Mouse (Mus musculus): ENCODE data around the gene Trim7. TPM values are rescaled to one million over a fixed set of nuclear protein-coding genes. Genes with fewer than 3 reads are reported as not detected.
"Not testable (repeated sequence)": the region's sequence is repeated elsewhere in the genome, so short reads cannot be mapped to it uniquely, and the experiment has no call there.

Gene Trim7
- polyA plus RNA-seq, 1 experiment from 2014 or later, result 0.51 TPM

GRCm38 (mm10) chr11:48900654-48901566 lies 75.0 kb downstream of the Trim7 start:
- H3K27me3 ChIP-seq (ENCODE audit: control insufficient read depth, insufficient read depth, low read length); ATAC-seq (replicated peaks; ENCODE audit: low FRiP score); DNase-seq (ENCODE audit: low spot score); H3K36me3 ChIP-seq (ENCODE audit: control insufficient read depth, insufficient read depth, low read length); H3K9ac ChIP-seq (ENCODE audit: low read length); H3K4me2 ChIP-seq (ENCODE audit: low read depth, low read length, severe bottlenecking); H3K4me1 ChIP-seq (replicated peaks; ENCODE audit: control insufficient read depth, insufficient read depth, low read length); H3K9me3 ChIP-seq (ENCODE audit: control insufficient read depth, low read length); H3K4me3 ChIP-seq (ENCODE audit: low read depth, low read length); H3K27ac ChIP-seq (ENCODE audit: low read depth, low read length): not testable (repeated sequence)
- 87% methylated on average over 6 of the region's 6 CpGs for WGBS

DNA sequence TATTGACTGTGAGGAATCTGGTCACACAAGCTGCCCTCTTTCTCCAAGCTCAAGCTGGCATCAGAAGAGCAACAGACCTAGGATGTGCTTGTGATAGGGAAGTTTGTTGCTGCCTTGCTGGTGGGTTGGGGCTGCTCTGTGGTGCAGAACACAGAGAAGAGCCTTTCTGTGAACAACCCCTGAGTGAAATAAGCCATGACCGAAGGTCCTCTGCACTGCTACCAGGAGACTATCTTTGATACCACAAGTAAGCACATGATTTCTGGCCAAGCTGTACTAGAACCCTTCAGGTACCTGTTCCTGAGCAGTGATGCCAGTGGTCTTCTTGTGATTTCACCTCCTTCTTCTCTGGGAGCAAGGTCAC lies 75.6 kb downstream of the Trim7 start:
- not testable (repeated sequence) for H3K9ac ChIP-seq (ENCODE audit: low read length); DNase-seq (ENCODE audit: low spot score); H3K36me3 ChIP-seq (ENCODE audit: control insufficient read depth, insufficient read depth, low read length); H3K27ac ChIP-seq (ENCODE audit: low read depth, low read length); H3K4me3 ChIP-seq (ENCODE audit: low read depth, low read length); H3K27me3 ChIP-seq (ENCODE audit: control insufficient read depth, insufficient read depth, low read length); H3K4me2 ChIP-seq (ENCODE audit: low read depth, low read length, severe bottlenecking); H3K9me3 ChIP-seq (ENCODE audit: control insufficient read depth, low read length); ATAC-seq (replicated peaks; ENCODE audit: low FRiP score); H3K4me1 ChIP-seq (replicated peaks; ENCODE audit: control insufficient read depth, insufficient read depth, low read length)
- 84% methylated on average over 1 of the region's 1 CpGs for WGBS

Other genes starting within 250 kb of the Trim7 start
- 648 and 653 TPM in 2 replicates for gene Rack1, start 25.8 kb upstream of the Trim7 start, polyA plus RNA-seq (2014; fragmentation: Nextera tagmentation; extraction: Ambion mirVana)
- 4.5 and 5.6 TPM in 2 replicates for gene Trim41, start 8.8 kb upstream of the Trim7 start, polyA plus RNA-seq (2014; fragmentation: Nextera tagmentation; extraction: Ambion mirVana)
- 12.3 and 12.7 TPM in 2 replicates for gene Gm12184, start 515 bp downstream of the Trim7 start, polyA plus RNA-seq (2014; fragmentation: Nextera tagmentation; extraction: Ambion mirVana)
- gene Irgm1, start 45.5 kb downstream of the Trim7 start, polyA plus RNA-seq (2014; fragmentation: Nextera tagmentation; extraction: Ambion mirVana), result 1.5 TPM in 2 replicates
- gene Gm5431, start 76.1 kb downstream of the Trim7 start, polyA plus RNA-seq (2014; fragmentation: Nextera tagmentation; extraction: Ambion mirVana), result 0.24 TPM in 1 of 2 replicates, not detected in the other
- 1.2 and 1.9 TPM in 2 replicates for gene Psme2b, start 120.0 kb downstream of the Trim7 start, polyA plus RNA-seq (2014; fragmentation: Nextera tagmentation; extraction: Ambion mirVana)
- gene Olfr56, start 152.7 kb downstream of the Trim7 start, polyA plus RNA-seq (2014; fragmentation: Nextera tagmentation; extraction: Ambion mirVana), result not detected in 2 replicates
- 0.20 TPM in 1 of 2 replicates, not detected in the other for gene 9930111J21Rik1, start 153.3 kb downstream of the Trim7 start, polyA plus RNA-seq (2014; fragmentation: Nextera tagmentation; extraction: Ambion mirVana)
- gene Gm12185, start 166.1 kb downstream of the Trim7 start, polyA plus RNA-seq (2014; fragmentation: Nextera tagmentation; extraction: Ambion mirVana), result not detected in 2 replicates
- not detected in 2 replicates for gene Tgtp1, start 168.0 kb downstream of the Trim7 start, polyA plus RNA-seq (2014; fragmentation: Nextera tagmentation; extraction: Ambion mirVana)
- gene 9930111J21Rik2, start 225.1 kb downstream of the Trim7 start, polyA plus RNA-seq (2014; fragmentation: Nextera tagmentation; extraction: Ambion mirVana), result 0.04 and 0.07 TPM in 2 replicates
- gene Tgtp2, start 238.1 kb downstream of the Trim7 start, polyA plus RNA-seq (2014; fragmentation: Nextera tagmentation; extraction: Ambion mirVana), result not detected in 2 replicates